Mouse (Mus musculus): Measurements from ENCODE around the gene Dnah14.

Dnah14 gene

DNA sequence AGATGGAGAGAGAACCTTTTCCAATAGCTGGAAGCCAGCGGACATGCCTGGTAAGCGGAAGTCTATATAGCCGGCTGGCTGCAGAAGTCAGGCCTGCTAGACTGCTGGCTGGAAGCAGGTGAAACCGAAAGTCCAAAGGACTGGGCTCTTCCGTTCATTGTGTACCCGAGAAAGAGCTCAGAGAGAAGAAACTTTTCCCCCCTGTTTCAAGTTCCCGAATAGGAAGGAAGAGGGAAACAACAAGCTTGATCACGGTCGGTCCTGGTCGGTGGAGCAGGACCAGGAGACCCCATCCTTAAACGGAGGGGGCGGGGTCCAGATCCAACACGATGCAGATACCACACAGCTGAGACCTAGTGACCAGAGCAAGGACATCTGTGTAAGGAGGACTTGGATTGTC, 276.1 kb downstream of the Dnah14 start:
- no peak for DNase-seq (ENCODE audit: low read depth, low spot score)

DNA sequence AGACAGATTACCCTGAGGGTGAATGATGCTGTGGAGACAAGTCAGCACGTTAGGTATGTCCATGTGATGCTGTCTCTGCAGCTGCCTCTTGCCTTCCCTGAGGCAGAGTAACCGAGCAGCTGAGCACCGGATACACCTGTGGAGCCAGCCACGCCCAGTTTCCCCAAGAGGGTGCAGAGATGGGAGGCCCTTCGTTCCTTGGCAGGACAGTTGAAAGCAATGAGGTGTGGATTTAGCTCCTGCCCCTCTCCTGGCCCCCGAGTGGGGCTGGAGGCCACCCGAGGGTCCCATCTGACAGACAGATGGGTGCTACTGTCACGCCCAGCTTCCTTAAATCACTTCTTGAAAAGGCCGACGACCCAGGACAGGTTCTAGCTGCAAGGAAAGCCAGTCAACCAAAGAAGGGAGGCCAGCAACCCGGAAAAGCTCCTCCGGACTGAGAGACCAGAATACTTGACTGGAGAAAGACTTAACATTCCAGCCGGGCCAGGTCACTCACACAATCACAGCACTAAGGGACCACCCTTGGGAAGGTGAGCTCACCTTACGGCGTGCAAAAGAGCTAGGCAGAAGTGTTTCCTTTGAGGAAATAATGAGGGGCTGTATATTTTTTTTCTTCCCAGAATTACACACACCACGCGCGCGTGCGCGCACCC, 276.9 kb downstream of the Dnah14 start:
- no peak for DNase-seq (ENCODE audit: low read depth, low spot score)

GRCm38 (mm10) chr1:181854829-181855228, 278.5 kb downstream of the Dnah14 start:
- no peak for DNase-seq (ENCODE audit: low read depth, low spot score)

DNA sequence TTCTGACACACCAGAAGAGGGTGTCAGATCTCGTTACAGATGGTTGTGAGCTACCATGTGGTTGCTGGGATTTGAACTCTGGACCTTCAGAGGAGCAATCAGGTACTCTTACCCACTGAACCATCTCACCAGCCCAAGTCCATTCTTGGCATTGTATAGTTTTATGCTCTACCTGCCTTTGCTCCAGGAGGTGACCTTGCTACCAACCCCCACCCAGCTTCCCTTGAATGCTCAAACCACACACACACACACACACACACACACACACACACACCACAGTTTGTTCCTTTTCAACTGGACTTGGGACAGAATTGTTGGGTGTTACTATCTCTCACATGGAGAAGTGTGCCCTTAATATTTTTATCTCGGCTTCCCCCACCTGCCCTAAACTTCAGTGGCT, 280.0 kb downstream of the Dnah14 start:
- no peak for DNase-seq (ENCODE audit: low read depth, low spot score)

- DNase-seq (ENCODE audit: low read depth, low spot score), result no peak
Observed at GRCm38 (mm10) chr1:181860659-181861058, 284.3 kb downstream of the Dnah14 start.

GRCm38 (mm10) chr1:181861181-181861902, 285.0 kb downstream of the Dnah14 start:
- DNase-seq (ENCODE audit: low read depth, low spot score), result no peak

DNA sequence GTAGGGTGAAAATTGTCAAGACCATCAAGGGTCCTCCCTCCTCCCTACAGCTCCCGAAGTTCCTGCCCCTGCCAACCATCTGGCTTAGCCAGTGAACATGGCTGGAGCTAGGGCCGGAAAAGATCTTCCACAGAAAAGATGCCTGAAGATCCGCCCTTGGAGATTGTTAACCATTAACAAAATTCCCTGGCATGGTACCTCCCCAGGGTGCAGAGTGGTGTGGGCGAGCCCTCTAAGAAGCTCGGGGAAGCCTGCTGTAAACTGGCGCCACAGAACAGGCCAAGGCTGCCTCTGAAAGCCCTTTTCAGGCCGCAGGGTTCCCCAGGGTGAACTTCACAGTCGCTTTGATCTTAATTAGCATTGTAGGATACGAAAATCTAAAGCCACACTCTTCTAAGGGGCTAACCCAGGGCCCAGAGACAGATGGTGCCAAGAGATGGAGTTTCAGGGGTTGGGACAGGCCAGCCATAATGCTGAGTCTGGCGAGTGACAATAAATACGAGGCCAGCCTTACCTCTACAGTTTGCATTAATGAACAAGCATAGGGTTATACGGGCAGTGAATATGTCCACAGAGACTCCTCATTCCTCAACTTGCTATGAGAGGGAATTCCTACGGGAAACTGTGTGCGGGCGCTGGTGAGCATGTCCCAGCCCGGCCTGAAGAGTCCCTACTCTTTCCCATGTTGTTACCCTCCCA, 286.5 kb downstream of the Dnah14 start:
- no peak for DNase-seq (ENCODE audit: low read depth, low spot score)

DNA sequence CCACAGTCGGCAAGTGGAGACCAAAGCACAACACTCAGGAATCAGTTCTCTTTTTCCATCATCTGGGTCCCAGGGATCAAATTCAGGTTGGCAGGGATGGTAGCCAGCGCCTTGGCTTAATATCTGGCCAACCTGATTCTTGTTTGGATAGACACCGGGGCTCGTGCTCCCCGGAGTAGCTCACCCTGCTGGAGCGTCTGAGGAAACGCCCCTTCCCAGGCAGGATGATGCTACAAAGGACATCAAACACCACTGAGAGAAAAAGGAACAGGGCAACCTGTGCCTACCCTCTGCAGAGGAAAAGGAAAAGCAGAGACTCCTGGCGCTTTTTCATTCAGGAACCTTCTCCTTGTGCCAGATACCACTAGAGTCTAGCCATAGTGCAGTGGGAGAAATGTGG, 287.1 kb downstream of the Dnah14 start:
- DNase-seq (ENCODE audit: low read depth, low spot score), result no peak

All from retina, postnatal 7 days (tissue).